Mouse (Mus musculus) layer of hippocampus, postnatal 10 days (tissue): ENCODE results near the gene Mgll. TPM values are rescaled to one million over a fixed set of nuclear protein-coding genes. Genes with fewer than 3 reads are reported as not detected.

Source experiments
- DNase-seq, 2 experiments: peaks; one replicate each; pipeline ENCODE4 v3.0.0; 2021; ENCODE audit warnings: low spot score in 2 of 2
- total RNA-seq, 2 experiments: library from RNA; stranded (reverse); gene quantifications; 2 replicates each; pipeline ENCODE4 v1.2.3; 2021

Mgll gene
- total RNA-seq, 2 experiments from 2014 or later = 120 to 129 TPM

- DNase-seq = no peak
These were observed 18.2 kb downstream of the Mgll start for GRCm38 (mm10) chr6:88742286-88743011.

- no peak for DNase-seq
These were observed 19.5 kb downstream of the Mgll start for GRCm38 (mm10) chr6:88743601-88744291.

- DNase-seq = no peak
These were observed 20.8 kb downstream of the Mgll start for GRCm38 (mm10) chr6:88745027-88745426.

GRCm38 (mm10) chr6:88746271-88746670, 22.1 kb downstream of the Mgll start:
- no peak for DNase-seq

- no peak for DNase-seq
These were observed 23.3 kb downstream of the Mgll start for GRCm38 (mm10) chr6:88747296-88748040.

GRCm38 (mm10) chr6:88750884-88751283, 26.7 kb downstream of the Mgll start:
- no peak for DNase-seq

GRCm38 (mm10) chr6:88752711-88753219, 28.6 kb downstream of the Mgll start:
- DNase-seq = no peak

GRCm38 (mm10) chr6:88753578-88753977, 29.4 kb downstream of the Mgll start:
- DNase-seq = no peak

- DNase-seq = no peak
These were observed 32.8 kb downstream of the Mgll start for GRCm38 (mm10) chr6:88756992-88757391.

GRCm38 (mm10) chr6:88758074-88758473, 33.9 kb downstream of the Mgll start:
- DNase-seq = no peak

- no peak for DNase-seq
These were observed 34.6 kb downstream of the Mgll start for GRCm38 (mm10) chr6:88758568-88759522.

GRCm38 (mm10) chr6:88759793-88760453, 35.7 kb downstream of the Mgll start:
- peak; percentile 78 to 86 for DNase-seq

- DNase-seq = no peak
These were observed 36.9 kb downstream of the Mgll start for GRCm38 (mm10) chr6:88760935-88761635.

GRCm38 (mm10) chr6:88761684-88762439, 37.6 kb downstream of the Mgll start:
- DNase-seq = no peak

- DNase-seq = no peak
These were observed 38.4 kb downstream of the Mgll start for GRCm38 (mm10) chr6:88762440-88763196.

GRCm38 (mm10) chr6:88763518-88764077, 39.4 kb downstream of the Mgll start:
- no peak for DNase-seq

GRCm38 (mm10) chr6:88764281-88764680, 40.1 kb downstream of the Mgll start:
- DNase-seq = no peak

GRCm38 (mm10) chr6:88767740-88768139, 43.5 kb downstream of the Mgll start:
- DNase-seq = no peak
